Mouse (Mus musculus) heart, postnatal 25 days (tissue): Measurements from ENCODE around the gene 4930469K13Rik. TPM values are rescaled to one million over a fixed set of nuclear protein-coding genes. Genes with fewer than 3 reads are reported as not detected.
A peak's percentile ranks its signal among the peaks of the same experiment; 100 is the strongest.

Experiments used
- DNase-seq: peaks from one replicate; pipeline ENCODE4 v3.0.0; 2022; ENCODE audit warnings: low spot score
- intact Hi-C: fragments of 180-260 bp; cut with DNase I; formaldehyde crosslinking; loops from one replicate; pipeline ENCODE4 v1.15.1; 2025
- total RNA-seq, 2 experiments: library from RNA; stranded (reverse); gene quantifications; 2 replicates each; pipeline ENCODE4 v1.2.3; 2021

4930469K13Rik gene
- total RNA-seq, 2 experiments from 2014 or later = not detected

GRCm38 (mm10) chr11:34079542-34080464 lies 18.6 kb downstream of the 4930469K13Rik start:
- intact Hi-C loops = no loop called here
- DNase-seq = no peak

GRCm38 (mm10) chr11:34078581-34078980 lies 19.8 kb downstream of the 4930469K13Rik start:
- DNase-seq = no peak
- intact Hi-C loops = no loop called here

- intact Hi-C loops = no loop called here
Observed at GRCm38 (mm10) chr11:34077870-34078269, 20.5 kb downstream of the 4930469K13Rik start.

GRCm38 (mm10) chr11:34073776-34074175 lies 24.6 kb downstream of the 4930469K13Rik start:
- DNase-seq = peak; percentile 5
- intact Hi-C loops = loop anchor here (1.0 to 5.0 kb wide), 3 partner anchors 36 to 116 kb away; no protein-coding TSS in a partner anchor

More at GRCm38 (mm10) chr11:34077870-34078269, 20.5 kb downstream of the 4930469K13Rik start:
- DNase-seq = no peak

GRCm38 (mm10) chr11:34072309-34072708 lies 26.0 kb downstream of the 4930469K13Rik start:
- DNase-seq = no peak
- intact Hi-C loops = loop anchor here (5.0 kb wide), 2 partner anchors 35 to 115 kb away; no protein-coding TSS in a partner anchor

GRCm38 (mm10) chr11:34070596-34070995 lies 27.8 kb downstream of the 4930469K13Rik start:
- intact Hi-C loops = loop anchor here (5.0 kb wide), 2 partner anchors 33 to 113 kb away; no protein-coding TSS in a partner anchor
- DNase-seq = no peak

GRCm38 (mm10) chr11:34063702-34064485 lies 34.5 kb downstream of the 4930469K13Rik start:
- intact Hi-C loops = no loop called here
- peak; percentile 5 for DNase-seq

GRCm38 (mm10) chr11:34063257-34063656 lies 35.1 kb downstream of the 4930469K13Rik start:
- DNase-seq = no peak
- intact Hi-C loops = no loop called here

GRCm38 (mm10) chr11:34061740-34062139 lies 36.6 kb downstream of the 4930469K13Rik start:
- intact Hi-C loops = no loop called here

GRCm38 (mm10) chr11:34058960-34059359 lies 39.4 kb downstream of the 4930469K13Rik start:
- intact Hi-C loops = no loop called here

More at GRCm38 (mm10) chr11:34061740-34062139, 36.6 kb downstream of the 4930469K13Rik start:
- no peak for DNase-seq

GRCm38 (mm10) chr11:34058332-34058731 lies 40.0 kb downstream of the 4930469K13Rik start:
- intact Hi-C loops = no loop called here
- DNase-seq = no peak

More at GRCm38 (mm10) chr11:34058960-34059359, 39.4 kb downstream of the 4930469K13Rik start:
- no peak for DNase-seq

GRCm38 (mm10) chr11:34056715-34057114 lies 41.6 kb downstream of the 4930469K13Rik start:
- intact Hi-C loops = no loop called here
- no peak for DNase-seq

GRCm38 (mm10) chr11:34054031-34054727 lies 44.2 kb downstream of the 4930469K13Rik start:
- DNase-seq = no peak
- intact Hi-C loops = no loop called here

- DNase-seq = no peak
- intact Hi-C loops = no loop called here
Observed at GRCm38 (mm10) chr11:34053031-34053818, 45.1 kb downstream of the 4930469K13Rik start.

- no peak for DNase-seq
- intact Hi-C loops = no loop called here
Observed at GRCm38 (mm10) chr11:34050643-34051042, 47.7 kb downstream of the 4930469K13Rik start.

GRCm38 (mm10) chr11:34050063-34050462 lies 48.3 kb downstream of the 4930469K13Rik start:
- DNase-seq = no peak
- intact Hi-C loops = no loop called here

- DNase-seq = no peak
- intact Hi-C loops = no loop called here
Observed at GRCm38 (mm10) chr11:34049125-34049379, 49.3 kb downstream of the 4930469K13Rik start.

- intact Hi-C loops = no loop called here
- DNase-seq = no peak
Observed at GRCm38 (mm10) chr11:34048375-34049124, 49.8 kb downstream of the 4930469K13Rik start.
